Mouse (Mus musculus) induced T-regulatory cell, adult 2 months (primary cell): Measurements from ENCODE around the gene Cdk14.

ENCODE experiments used
- DNase-seq: peaks from one replicate; pipeline ENCODE4 v3.0.0-alpha.2; 2012; ENCODE audit warnings: low read depth

The Cdk14 gene

DNA sequence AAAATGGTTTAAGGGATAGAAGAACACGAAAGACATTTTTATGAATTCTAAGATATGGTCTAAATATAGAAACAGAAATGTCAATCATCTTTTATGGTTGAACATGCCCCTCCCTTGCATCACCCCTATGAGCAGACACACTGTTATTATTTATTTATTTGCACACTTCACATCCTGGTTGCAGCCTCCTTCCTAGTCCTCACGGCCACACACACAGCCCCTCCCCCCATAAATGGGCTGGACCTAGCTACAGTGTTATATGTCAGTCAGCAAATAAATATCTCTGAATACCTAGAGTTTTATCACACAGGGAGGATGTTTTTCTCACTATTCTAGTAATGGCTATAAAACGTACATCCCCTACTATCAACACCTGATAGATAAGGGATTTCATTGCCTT is 633.3 kb downstream of the Cdk14 start:
- DNase-seq = no peak

- DNase-seq = no peak
These were observed 641.8 kb downstream of the Cdk14 start for GRCm38 (mm10) chr5:4778274-4778673.

- DNase-seq = no peak
These were observed 643.6 kb downstream of the Cdk14 start for GRCm38 (mm10) chr5:4776495-4776894.

GRCm38 (mm10) chr5:4773090-4773772 is 646.9 kb downstream of the Cdk14 start:
- DNase-seq = no peak

DNA sequence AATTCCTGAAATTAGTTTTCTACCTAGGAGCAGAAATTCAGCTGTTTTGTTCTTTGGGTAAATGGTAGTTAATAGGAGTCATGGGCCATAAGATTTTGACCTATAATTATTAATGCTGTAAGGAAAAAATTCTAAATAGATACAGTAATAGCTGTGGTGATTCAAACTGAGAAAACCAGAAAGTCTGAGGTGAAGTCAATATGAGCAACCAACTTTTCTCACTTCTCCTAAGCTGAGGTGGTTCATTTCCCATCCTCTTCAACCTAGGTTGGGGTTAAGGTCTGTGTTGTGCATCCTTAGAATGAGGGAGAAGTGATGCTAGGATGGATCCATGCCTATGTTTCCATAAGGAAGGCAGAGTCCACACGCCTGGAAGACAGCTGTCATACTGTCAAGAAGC is 649.5 kb downstream of the Cdk14 start:
- DNase-seq = no peak

DNA sequence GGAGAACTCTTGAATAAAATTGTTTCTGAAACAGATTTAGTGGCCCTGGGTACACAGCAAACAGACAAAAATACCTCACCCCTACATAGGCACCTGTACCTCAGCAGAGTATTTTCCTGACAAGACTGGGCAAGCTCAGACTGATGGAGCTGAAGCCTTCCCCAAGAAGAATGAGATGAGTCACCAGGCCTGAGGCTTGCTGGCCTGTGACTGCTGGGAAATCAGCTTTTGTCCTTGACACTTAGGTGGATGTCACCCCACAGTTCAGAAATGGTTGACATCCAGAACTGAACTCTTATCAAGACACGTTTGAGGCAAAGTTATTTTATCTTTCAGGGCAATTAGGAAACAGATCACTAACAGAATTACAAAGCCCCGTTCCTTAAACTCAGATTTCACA is 652.2 kb downstream of the Cdk14 start:
- DNase-seq = no peak

GRCm38 (mm10) chr5:4766719-4767118 is 653.4 kb downstream of the Cdk14 start:
- DNase-seq = no peak

DNA sequence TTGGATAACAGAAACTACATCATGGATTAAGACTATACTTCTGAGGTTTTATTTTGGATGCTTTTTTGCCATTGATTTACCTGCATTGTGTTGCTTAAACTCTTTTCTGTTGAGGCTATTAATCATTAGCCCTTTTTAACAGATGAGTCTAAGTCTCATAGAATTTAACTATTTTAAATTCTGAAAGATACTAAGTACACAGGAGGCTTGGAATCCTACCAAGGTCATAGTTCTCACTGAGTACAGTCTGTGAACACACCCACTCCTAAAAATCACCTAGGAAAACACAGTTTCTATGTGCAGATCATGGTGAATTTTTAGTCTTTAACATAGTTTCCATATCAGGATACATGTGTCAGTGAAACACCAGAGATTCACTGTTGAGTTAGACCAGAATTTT is 658.2 kb downstream of the Cdk14 start:
- no peak for DNase-seq

DNA sequence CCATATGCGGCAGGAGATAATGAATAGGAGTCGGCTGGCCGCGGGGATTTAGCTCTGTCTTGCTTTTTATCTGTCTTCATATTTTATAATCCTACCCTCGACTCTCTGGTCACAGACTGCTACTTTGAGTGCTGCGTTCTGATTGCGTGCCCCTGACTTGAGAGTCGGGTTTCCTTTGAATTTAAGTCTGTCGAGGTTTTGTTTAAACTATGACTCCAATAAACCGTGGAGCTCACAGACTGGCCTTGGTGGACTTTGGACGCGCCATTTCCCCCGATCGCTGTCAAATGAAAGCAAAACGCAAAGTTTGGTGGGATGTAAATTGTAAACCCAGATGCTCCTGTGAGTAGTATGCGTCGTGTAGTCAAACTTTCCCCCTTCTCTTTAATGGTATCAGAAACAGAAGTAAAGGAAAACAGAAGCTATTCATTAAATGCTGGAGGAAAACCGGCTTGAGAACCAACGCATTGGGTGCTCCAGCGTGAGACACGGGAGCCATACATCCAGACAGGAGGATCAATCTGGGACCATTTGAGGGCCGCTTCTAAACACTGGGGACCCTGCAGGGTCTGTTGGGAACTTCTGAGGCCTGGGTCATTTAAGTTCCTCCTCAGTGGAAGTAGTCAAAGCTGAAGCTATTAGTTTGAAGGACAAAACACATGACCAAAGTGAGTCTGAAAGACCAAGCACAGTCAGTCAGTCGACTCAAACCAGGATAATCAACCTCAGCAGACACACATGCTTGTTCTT is 661.6 kb downstream of the Cdk14 start:
- no peak for DNase-seq

- no peak for DNase-seq
These were observed 662.2 kb downstream of the Cdk14 start, which contains the start of gene Fzd1 for GRCm38 (mm10) chr5:4757902-4758301. TSS of gene Fzd1 (minus strand) at chr5:4758035.

- peak; percentile 2 for DNase-seq
These were observed 663.0 kb downstream of the Cdk14 start for GRCm38 (mm10) chr5:4756871-4757711.

- no peak for DNase-seq
These were observed 664.0 kb downstream of the Cdk14 start for GRCm38 (mm10) chr5:4756001-4756681.

DNA sequence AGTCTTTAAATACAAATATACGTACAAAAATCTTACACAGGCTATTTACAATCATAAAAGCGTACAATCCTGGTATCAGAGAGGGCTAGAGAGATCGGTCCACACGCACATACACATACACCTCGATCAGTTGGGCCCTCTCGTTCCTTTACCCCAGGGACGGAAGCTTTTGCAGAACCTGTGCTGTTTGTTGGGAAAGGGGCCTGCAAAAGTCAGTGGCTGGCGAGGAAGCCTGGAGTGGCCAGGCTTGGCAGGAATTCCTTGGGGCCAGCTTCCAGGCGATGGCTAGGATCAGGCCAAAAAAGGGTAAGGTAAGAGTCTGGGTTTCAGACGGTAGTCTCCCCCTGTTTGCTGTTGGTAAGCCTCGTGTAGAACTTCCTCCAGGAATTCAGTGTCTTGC is 664.8 kb downstream of the Cdk14 start:
- no peak for DNase-seq

GRCm38 (mm10) chr5:4754701-4755281 is 665.3 kb downstream of the Cdk14 start:
- no peak for DNase-seq
